Mouse (Mus musculus) Patski (cell line): ENCODE measurements around the gene Pacsin2. TPM values are rescaled to one million over a fixed set of nuclear protein-coding genes. Genes with fewer than 3 reads are reported as not detected.
A peak's percentile ranks its signal among the peaks of the same experiment; 100 is the strongest.
"Not testable (repeated sequence)": the region's sequence is repeated elsewhere in the genome, so short reads cannot be mapped to it uniquely, and the experiment has no call there.

Experiments used
- ATAC-seq: fragments of 100-300 bp; one replicate; pipeline ENCODE4 v1.8.0; 2021
- CTCF ChIA-PET: fragments of 350-600 bp; sonication (Branson Sonifier 250); formaldehyde crosslinking; loops from one replicate; lab custom pipeline; 2022; ENCODE audit warnings: inconsistent platforms; lab: Charles Lee
- POLR2A ChIA-PET: fragments of 350-600 bp; sonication (Branson Sonifier 250); formaldehyde crosslinking; loops from one replicate; lab custom pipeline; 2022; ENCODE audit warnings: antibody characterized with exemption, inconsistent platforms; lab: Charles Lee
- DNase-seq: peaks from one replicate; pipeline ENCODE4 v3.0.0-alpha.2; 2011; ENCODE audit warnings: low read depth, low spot score
- H3K27me3 ChIP-seq: fragments of 371-371 bp; one replicate; pipeline ENCODE4 v1.5.1; 2021
- CTCF ChIP-seq: fragments of 100-300 bp; IDR thresholded peaks from one replicate; pipeline ENCODE4 v1.5.1; 2021
- in situ Hi-C: fragments of 300-500 bp; cut with MboI; formaldehyde crosslinking; loops from 3 replicates; pipeline ENCODE4 v1.11.1; 2018; ENCODE audit warnings: low pct_unique_long_range_greater_than_20kb, mixed read lengths
- polyA plus RNA-seq: library from polyadenylated mRNA; unstranded; gene quantifications from one replicate; pipeline ENCODE4 v1.2.3, GENCODE M21; 2021

Pacsin2 gene
- polyA plus RNA-seq, 1 experiment from 2014 or later: 126 TPM

GRCm38 (mm10) chr15:83417407-83417806 lies 47.0 kb downstream of the Pacsin2 start:
- TF ChIP-seq CTCF: no peak
- POLR2A ChIA-PET: interaction anchor here (0.5 to 0.6 kb wide), 2 partner anchors 43 to 50 kb away, joined by 3 to 4 read pairs; no protein-coding TSS in a partner anchor
- H3K27me3 ChIP-seq: no peaks in the 10 kb centered on the region
- in situ Hi-C loops: no loop called here
- CTCF ChIA-PET: interaction anchor here (0.9 kb wide), 1 partner anchor 100 kb away, joined by 3 read pairs; no protein-coding TSS in a partner anchor
- ATAC-seq (peak; percentile 75), DNase-seq (no peak)

GRCm38 (mm10) chr15:83415391-83415790 lies 49.0 kb downstream of the Pacsin2 start:
- ChIA-PET CTCF (interaction anchor here (0.8 kb wide), 1 partner anchor 8 kb away, joined by 3 read pairs; no protein-coding TSS in a partner anchor), POLR2A (interaction anchor here (1.5 kb wide), 1 partner anchor 61 kb away, joined by 4 read pairs; no protein-coding TSS in a partner anchor)
- no peak for TF ChIP-seq CTCF
- DNase-seq (no peak), ATAC-seq (no peak)
- in situ Hi-C loops: no loop called here
- no peaks in the 10 kb centered on the region for H3K27me3 ChIP-seq

- ChIA-PET CTCF (no interaction called here), POLR2A (no interaction called here)
Observed at GRCm38 (mm10) chr15:83411616-83412015, 52.8 kb downstream of the Pacsin2 start.

GRCm38 (mm10) chr15:83410735-83411134 lies 53.7 kb downstream of the Pacsin2 start:
- CTCF ChIA-PET: interaction anchor here (1.7 to 2.9 kb wide), 3 partner anchors 18 to 90 kb away, joined by 10 read pairs; partner anchors contain the start of gene Pacsin2
- in situ Hi-C loops: no loop called here
- ATAC-seq (no peak), DNase-seq (no peak)
- TF ChIP-seq CTCF: no peak
- POLR2A ChIA-PET: no interaction called here
- no peaks in the 10 kb centered on the region for H3K27me3 ChIP-seq

More at GRCm38 (mm10) chr15:83411616-83412015, 52.8 kb downstream of the Pacsin2 start:
- DNase-seq: no peak
- ATAC-seq: no peak
- H3K27me3 ChIP-seq: no peaks in the 10 kb centered on the region
- in situ Hi-C loops: no loop called here
- TF ChIP-seq CTCF: no peak

- DNase-seq (no peak), ATAC-seq (no peak)
- POLR2A ChIA-PET: interaction anchor here (1.3 to 1.4 kb wide), 2 partner anchors 22 to 53 kb away, joined by 3 to 5 read pairs; no protein-coding TSS in a partner anchor
- TF ChIP-seq CTCF: no peak
- in situ Hi-C loops: no loop called here
- no peaks in the 10 kb centered on the region for H3K27me3 ChIP-seq
- CTCF ChIA-PET: interaction anchor here (0.9 to 2.9 kb wide), 4 partner anchors 18 to 90 kb away, joined by 3 to 10 read pairs (median 10); partner anchors contain the start of gene Pacsin2
Observed at GRCm38 (mm10) chr15:83410270-83410669, 54.1 kb downstream of the Pacsin2 start.

GRCm38 (mm10) chr15:83408692-83409442 lies 55.5 kb downstream of the Pacsin2 start:
- peak; percentile 74 for TF ChIP-seq CTCF
- ChIA-PET POLR2A (interaction anchor here (1.3 to 1.4 kb wide), 2 partner anchors 24 to 55 kb away, joined by 3 to 5 read pairs; no protein-coding TSS in a partner anchor), CTCF (interaction anchor here (0.7 to 2.9 kb wide), 16 partner anchors 9 to 175 kb away, joined by 3 to 10 read pairs (median 4); partner anchors contain the start of gene Pacsin2)
- DNase-seq (no peak), ATAC-seq (peak; percentile 37)
- in situ Hi-C loops: no loop called here
- H3K27me3 ChIP-seq: no peaks in the 10 kb centered on the region

- H3K27me3 ChIP-seq: no peaks in the 10 kb centered on the region
- POLR2A ChIA-PET: interaction anchor here (0.9 to 1.5 kb wide), 2 partner anchors 34 to 48 kb away, joined by 3 read pairs; no protein-coding TSS in a partner anchor
- in situ Hi-C loops: no loop called here
- DNase-seq (no peak), ATAC-seq (no peak)
- no peak for TF ChIP-seq CTCF
- CTCF ChIA-PET: interaction anchor here (0.6 to 2.9 kb wide), 11 partner anchors 8 to 155 kb away, joined by 3 to 10 read pairs (median 3); partner anchors contain the start of genes Mcat, Pacsin2 and Tspo
Observed at GRCm38 (mm10) chr15:83408216-83408615, 56.2 kb downstream of the Pacsin2 start.

- ATAC-seq: no peak
- no peaks in the 10 kb centered on the region for H3K27me3 ChIP-seq
- CTCF ChIA-PET: interaction anchor here (0.6 to 2.9 kb wide), 7 partner anchors 8 to 156 kb away, joined by 3 to 10 read pairs (median 3); partner anchors contain the start of genes Mcat, Pacsin2 and Tspo
- POLR2A ChIA-PET: interaction anchor here (0.9 to 1.5 kb wide), 2 partner anchors 33 to 48 kb away, joined by 3 read pairs; no protein-coding TSS in a partner anchor
- DNase-seq: no peak
- in situ Hi-C loops: no loop called here
- no peak for TF ChIP-seq CTCF
Observed at GRCm38 (mm10) chr15:83407502-83407901, 56.9 kb downstream of the Pacsin2 start.

- in situ Hi-C loops, DNase-seq, POLR2A ChIA-PET, H3K27me3 ChIP-seq, ATAC-seq: not testable (repeated sequence)
- CTCF ChIA-PET: interaction anchor here (1.1 kb wide), 1 partner anchor 9 kb away, joined by 3 read pairs; no protein-coding TSS in a partner anchor
Observed at GRCm38 (mm10) chr15:83405866-83406265, 58.5 kb downstream of the Pacsin2 start.

GRCm38 (mm10) chr15:83404008-83404407 lies 60.4 kb downstream of the Pacsin2 start:
- ATAC-seq (no peak), DNase-seq (no peak)
- H3K27me3 ChIP-seq: no peaks in the 10 kb centered on the region
- no peak for TF ChIP-seq CTCF
- in situ Hi-C loops: no loop called here
- POLR2A ChIA-PET: no interaction called here
- CTCF ChIA-PET: no interaction called here
